Mouse (Mus musculus) heart, postnatal 10 days (tissue): Measurements from ENCODE around the gene Srd5a3. TPM values are rescaled to one million over a fixed set of nuclear protein-coding genes. Genes with fewer than 3 reads are reported as not detected.
"Not testable (repeated sequence)": the region's sequence is repeated elsewhere in the genome, so short reads cannot be mapped to it uniquely, and the experiment has no call there.

ENCODE experiments used
- DNase-seq, 2 experiments: peaks; one replicate each; pipeline ENCODE4 v3.0.0; 2021
- intact Hi-C: fragments of 180-260 bp; cut with DNase I; formaldehyde crosslinking; loops from one replicate; pipeline ENCODE4 v1.15.1; 2025
- total RNA-seq, 2 experiments: library from RNA; stranded (reverse); gene quantifications; 2 replicates each; pipeline ENCODE4 v1.2.3; 2021

Gene Srd5a3
- 10 to 100 TPM; 17.1 to 18.3 TPM for total RNA-seq

- intact Hi-C loops = loop anchor here (2.0 to 10.0 kb wide), 3 partner anchors 43 to 395 kb away; partner anchors contain the start of genes Clock and Tmem165
- DNase-seq = peak; percentile 98
Observed at GRCm38 (mm10) chr5:76139808-76140729, at the start of gene Srd5a3. TSS of gene Srd5a3 (plus strand) at chr5:76140271.

DNA sequence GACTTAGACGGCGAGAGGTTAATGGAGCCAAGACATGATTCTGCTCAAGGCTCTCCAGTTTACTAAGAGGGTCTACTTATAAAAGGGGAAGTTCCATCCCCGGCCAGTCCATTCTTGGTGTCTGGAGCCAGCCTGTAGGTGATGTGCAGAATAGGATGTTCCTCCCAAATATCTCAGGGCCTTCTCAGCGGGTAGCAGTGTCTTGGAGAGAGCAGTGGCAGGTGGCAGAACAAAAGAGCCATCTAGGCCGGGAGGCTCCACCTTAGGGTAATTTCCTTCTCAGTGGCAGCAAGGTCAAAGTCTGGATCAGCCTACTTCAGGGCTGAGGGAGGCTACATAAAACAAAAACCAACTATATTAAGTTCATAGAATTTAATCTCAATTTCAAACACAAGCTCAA is 36.3 kb upstream of the Srd5a3 start:
- DNase-seq, intact Hi-C loops: not testable (repeated sequence)

GRCm38 (mm10) chr5:76107306-76107705 is 32.8 kb upstream of the Srd5a3 start:
- intact Hi-C loops = no loop called here
- DNase-seq = no peak

DNA sequence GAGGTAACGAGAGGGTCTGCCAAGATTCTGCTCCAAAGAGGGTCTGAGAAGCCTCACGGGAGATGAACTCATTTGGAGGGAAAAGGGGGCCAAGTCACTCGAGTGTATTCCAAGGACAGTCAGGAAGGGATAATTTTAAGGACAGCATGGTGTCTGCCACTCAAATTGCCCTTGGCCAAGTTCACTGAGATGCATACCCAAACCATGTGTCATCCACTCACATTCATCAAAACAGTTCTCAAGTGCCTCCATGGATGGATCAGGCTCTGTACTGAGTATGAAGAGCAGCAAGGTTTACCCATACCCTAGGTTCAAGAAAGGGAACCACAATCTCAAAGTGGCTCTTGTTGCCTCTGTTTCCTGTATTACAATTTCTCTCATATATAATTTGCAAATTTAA is 31.6 kb upstream of the Srd5a3 start:
- DNase-seq = no peak
- intact Hi-C loops = loop anchor here (2.0 kb wide), 1 partner anchor 38 kb away; no protein-coding TSS in a partner anchor

- peak; percentile 31 to 43 for DNase-seq
- intact Hi-C loops = loop anchor here (10.0 kb wide), 1 partner anchor 896 kb away; no protein-coding TSS in a partner anchor
Observed at GRCm38 (mm10) chr5:76111173-76111572, 28.9 kb upstream of the Srd5a3 start.

GRCm38 (mm10) chr5:76112016-76112415 is 28.1 kb upstream of the Srd5a3 start:
- intact Hi-C loops = loop anchor here (10.0 kb wide), 1 partner anchor 897 kb away; no protein-coding TSS in a partner anchor
- DNase-seq = no peak

DNA sequence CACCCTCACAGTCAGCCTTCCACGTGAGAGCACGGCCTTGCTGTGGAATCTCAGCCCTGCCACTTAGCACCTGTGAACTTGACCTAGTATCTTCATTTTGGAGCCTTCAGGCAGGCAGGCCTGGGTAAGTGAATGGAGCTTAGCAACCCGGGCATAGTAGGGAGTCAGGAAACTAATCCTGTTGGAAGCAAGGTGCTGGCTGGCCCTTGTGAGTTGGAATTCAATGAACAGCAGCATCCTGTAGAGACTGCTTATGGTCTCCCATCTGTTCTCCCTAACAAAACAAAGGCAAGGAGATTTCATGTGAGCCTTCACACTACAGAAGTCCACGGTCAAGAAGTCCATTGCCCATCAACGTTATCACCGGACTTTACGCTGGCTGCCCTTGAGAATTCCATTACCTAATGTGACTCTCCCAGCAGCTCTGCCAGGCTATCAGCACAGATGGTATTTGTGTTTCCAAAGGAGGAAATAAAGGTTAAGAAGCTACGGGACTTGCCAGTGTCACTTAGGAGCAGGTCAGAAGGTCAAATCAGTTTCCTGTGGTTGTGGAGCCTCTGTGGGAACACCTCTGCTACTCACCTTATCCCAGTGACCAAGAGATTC is 24.5 kb upstream of the Srd5a3 start:
- intact Hi-C loops = loop anchor here (2.0 to 10.0 kb wide), 2 partner anchors 137 to 901 kb away; partner anchors contain the start of gene Kdr
- DNase-seq = peak in 1 of 2 experiments; percentile 27

DNA sequence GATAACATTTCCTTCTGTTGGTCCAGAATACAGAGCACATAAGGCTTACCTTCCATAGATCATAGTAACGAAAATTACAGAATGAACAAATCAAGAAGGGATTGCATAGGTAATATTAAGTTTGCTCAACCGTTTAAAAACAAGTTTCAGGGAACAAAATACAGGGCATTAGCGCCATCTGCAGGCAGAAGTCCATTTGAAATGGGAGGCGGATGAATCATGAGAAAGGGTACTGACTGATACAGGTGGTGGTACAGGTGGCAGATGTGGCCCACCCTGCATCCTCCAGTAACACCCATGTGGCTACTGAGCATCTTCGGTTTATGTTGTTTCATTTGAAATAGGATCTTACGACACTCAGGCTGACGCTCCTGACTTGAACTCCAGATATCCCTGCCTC is 21.6 kb upstream of the Srd5a3 start:
- intact Hi-C loops = loop anchor here (1.0 to 10.0 kb wide), 3 partner anchors 248 to 904 kb away; no protein-coding TSS in a partner anchor

GRCm38 (mm10) chr5:76120634-76121033 is 19.4 kb upstream of the Srd5a3 start:
- intact Hi-C loops = no loop called here
- DNase-seq = no peak

More for the DNA sequence above, 21.6 kb upstream of the Srd5a3 start:
- DNase-seq = peak; percentile 78 to 90

DNA sequence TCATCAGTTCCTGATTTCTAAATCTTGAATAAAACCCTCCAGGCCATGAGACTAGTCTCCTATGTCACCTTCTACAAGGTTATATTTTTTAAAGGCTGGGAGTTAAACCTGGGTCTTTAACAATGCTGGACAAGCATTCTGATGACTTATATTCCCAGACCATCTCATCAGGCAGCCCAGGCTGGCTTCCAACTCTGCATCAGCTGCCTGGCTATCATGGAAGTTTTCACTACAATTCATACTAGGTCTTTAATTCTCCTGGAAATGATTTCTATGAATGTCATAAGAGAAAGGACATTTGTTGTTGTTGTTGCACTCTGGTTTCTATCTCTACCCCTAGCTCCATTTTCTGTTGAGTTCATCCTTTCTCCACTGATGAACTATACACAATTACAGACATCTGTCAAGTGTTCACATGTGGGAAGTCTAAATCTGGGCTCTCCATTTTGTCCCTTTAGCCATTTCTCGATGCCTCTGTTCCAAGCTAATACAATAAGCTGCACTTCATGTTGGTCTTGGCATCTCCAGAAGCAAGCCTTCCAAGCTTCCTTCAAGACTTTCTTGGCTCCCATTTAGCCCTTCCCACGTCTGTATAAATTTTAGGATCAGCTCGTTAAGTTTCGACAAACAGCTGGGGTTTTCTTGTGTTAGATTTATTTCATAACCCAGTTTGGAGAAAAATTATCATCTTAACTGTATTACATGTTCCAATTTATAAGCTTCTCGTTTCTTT is 12.3 kb upstream of the Srd5a3 start:
- intact Hi-C loops = no loop called here
- DNase-seq = peak; percentile 37 to 41

- intact Hi-C loops = loop anchor here (2.0 kb wide), 1 partner anchor 285 kb away; no protein-coding TSS in a partner anchor
- DNase-seq = no peak
Observed at GRCm38 (mm10) chr5:76130292-76130691, 9.8 kb upstream of the Srd5a3 start.

GRCm38 (mm10) chr5:76131990-76132389 is 8.1 kb upstream of the Srd5a3 start:
- intact Hi-C loops = loop anchor here (2.0 kb wide), 1 partner anchor 283 kb away; no protein-coding TSS in a partner anchor
- no peak for DNase-seq

DNA sequence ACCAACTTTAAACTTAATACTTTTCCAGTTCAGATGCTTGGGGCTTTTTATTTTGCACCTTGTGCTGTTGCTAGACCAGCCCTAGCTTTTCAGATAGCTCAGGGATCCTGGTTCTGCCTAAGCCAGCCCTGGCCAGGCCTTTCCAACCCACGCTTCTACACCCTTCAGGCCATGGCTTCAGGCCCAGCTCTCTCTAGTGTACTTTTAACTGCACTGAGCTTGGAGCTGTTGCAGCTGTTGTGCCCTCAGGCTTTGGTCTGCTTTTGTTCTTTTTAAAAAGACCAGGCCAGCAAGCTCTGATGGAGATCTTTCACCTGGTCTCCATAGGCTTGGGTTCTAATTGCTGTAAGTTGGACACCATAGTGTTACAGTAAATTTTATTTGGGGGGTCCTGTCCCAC is 4.4 kb upstream of the Srd5a3 start:
- peak; percentile 70 to 73 for DNase-seq
- intact Hi-C loops = no loop called here

GRCm38 (mm10) chr5:76136271-76136670 is 3.8 kb upstream of the Srd5a3 start:
- no peak for DNase-seq
- intact Hi-C loops = no loop called here

DNA sequence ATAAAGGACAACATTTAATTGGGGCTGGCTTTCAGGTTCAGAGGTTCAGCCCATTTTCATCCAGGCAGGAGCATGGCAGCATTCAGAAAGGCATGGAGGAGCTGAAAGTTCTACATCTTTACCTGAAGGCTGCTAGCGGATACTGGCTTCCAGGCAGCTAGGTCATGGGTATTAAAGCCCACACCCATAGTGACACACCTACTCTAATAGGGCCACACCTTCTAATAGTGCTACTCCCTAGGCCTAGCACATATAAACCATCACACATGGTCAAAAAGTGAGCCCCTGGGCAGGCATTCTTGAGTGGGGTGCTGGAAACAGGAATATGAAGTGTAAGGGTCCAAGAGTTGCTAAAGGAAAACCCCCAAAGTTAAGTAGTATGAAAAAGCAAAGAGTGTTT is 2.5 kb upstream of the Srd5a3 start:
- no peak for DNase-seq
- intact Hi-C loops = no loop called here

DNA sequence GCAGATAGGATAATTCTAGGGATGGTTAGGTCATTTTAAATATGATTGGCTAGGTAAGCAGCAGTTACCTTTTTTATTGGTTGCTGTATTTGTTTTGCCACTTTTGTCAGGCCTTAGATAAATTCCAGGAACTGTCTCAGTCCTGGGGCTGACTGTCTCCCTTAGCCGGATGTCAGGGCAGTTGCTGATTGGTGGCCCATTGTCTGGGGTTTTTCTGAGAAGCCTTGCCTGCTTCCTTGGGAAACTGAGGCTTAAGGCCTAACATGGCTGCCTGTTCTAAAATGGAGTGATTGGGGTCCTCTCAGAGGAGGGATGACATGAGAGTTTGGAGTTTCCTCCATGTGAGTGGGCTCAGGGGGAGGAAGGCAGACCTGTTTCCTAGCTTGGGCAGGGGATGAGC is 2.0 kb upstream of the Srd5a3 start:
- intact Hi-C loops = no loop called here
- no peak for DNase-seq

GRCm38 (mm10) chr5:76138512-76138911 is 1.6 kb upstream of the Srd5a3 start:
- DNase-seq = peak in 1 of 2 experiments; percentile 17
- intact Hi-C loops = no loop called here

DNA sequence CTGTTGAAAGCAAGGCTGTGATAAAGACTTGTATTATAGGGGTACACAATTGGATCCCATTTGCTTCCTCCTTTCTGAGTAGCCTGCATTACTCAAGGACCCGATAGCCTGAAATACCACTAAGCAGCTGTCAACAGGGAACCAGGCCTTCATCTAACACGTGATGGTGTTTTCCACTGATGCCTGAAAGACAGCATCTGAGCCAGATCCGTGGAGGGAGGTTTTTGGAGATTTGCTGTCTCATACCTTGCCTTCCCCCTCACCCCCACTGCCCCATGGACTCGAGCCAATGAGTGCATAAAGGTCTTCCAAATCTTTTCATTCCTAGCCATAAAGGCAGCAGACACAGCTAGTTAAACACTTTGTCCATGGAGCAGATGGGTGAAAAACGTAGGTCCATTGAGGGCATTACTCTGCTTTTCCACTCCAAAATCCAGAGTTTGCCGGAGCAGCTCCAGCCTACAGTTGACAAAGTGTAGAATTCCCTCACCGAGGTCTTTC is 850 bp upstream of the Srd5a3 start:
- DNase-seq = peak; percentile 31 to 51
- intact Hi-C loops = no loop called here

DNA sequence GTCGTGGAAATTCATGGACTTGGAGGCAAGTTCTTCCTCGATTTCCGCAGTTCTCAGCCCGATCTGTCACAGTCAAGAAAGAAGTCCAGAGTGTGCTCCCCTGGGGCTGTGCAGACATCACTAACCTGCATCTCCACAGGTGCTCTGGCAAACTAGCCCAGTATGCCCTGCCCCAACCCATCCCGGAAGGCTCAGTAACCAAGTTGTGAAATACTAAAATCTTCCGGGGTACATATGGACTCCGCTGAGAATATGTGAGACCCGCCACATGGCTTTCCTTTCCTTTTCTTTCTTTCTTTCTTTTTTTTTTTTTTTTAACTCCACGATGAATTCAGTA is 627 bp downstream of the Srd5a3 start:
- intact Hi-C loops = loop anchor here (2.0 to 10.0 kb wide), 3 partner anchors 42 to 394 kb away; partner anchors contain the start of genes Clock and Tmem165

GRCm38 (mm10) chr5:76143356-76143755 is 3.3 kb downstream of the Srd5a3 start:
- no peak for DNase-seq
- intact Hi-C loops = loop anchor here (5.0 to 10.0 kb wide), 2 partner anchors 159 to 391 kb away; partner anchors contain the start of gene Clock

More for the DNA sequence above, 627 bp downstream of the Srd5a3 start:
- DNase-seq = no peak
